Mouse (Mus musculus) liver, embryonic 18 days (tissue): Measurements from ENCODE around the gene Arl8b. TPM values are rescaled to one million over a fixed set of nuclear protein-coding genes. Genes with fewer than 3 reads are reported as not detected.

Experiments used
- polyA plus RNA-seq: library from polyadenylated mRNA; depleted of rRNA; stranded (reverse); fragments of >200 nt; gene quantifications from 2 replicates; pipeline ENCODE4 v1.2.3, GENCODE M21; 2012; rRNA removed

Arl8b gene
- 12.1 and 12.6 TPM in 2 replicates for polyA plus RNA-seq

GRCm38 (mm10) chr6:108782526-108783183 lies at the start of gene Arl8b:
Gene Arl8b, plus strand, starts transcription at chr6:108783099.

GRCm38 (mm10) chr6:108828234-108828868 lies 45.5 kb downstream of the Arl8b start, which contains the start of gene Edem1:
Gene Edem1, plus strand, starts transcription at chr6:108828641.

Other genes with a start within 250 kb of the Arl8b start
- gene Bhlhe40, start 122.5 kb upstream of the Arl8b start, polyA plus RNA-seq = 15.8 and 16.0 TPM in 2 replicates
- gene Edem1, start 45.5 kb downstream of the Arl8b start, polyA plus RNA-seq = 17.4 and 18.1 TPM in 2 replicates